Comparison of ENCODE assay signal across 25 mouse cellular contexts in the genomic region with DNA sequence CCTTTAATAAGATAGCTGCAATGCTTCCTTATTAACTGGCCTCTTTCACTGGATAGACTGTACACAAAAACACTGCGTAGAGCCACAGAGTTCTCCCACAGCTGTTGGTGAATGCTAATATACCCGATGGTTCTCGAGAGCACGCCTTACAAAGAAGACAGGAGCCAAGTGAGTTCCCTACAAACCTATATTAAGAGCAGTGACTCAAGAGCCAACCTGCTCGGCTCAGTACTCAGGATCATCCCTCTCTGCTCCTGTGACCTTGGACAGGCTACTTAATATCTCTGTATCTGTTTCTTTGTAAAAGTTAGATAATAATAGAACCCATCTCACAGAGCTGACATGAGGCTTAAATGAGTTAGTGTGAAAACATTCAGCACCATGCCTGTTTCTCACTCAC.
"Had no signal": no experiment of that assay in that cellular context is flagged by ENCODE, and none has a peak within 500 bp of the region (broad histone marks: within the 10 kb centered on the region; RNA-seq: fewer than 3 reads in every experiment).

No protein-coding gene starts in this region.

- H3K4me3 ChIP-seq: heart, embryonic 10.5 days; heart, embryonic 13.5 days; heart, embryonic 15.5 days; hindbrain, embryonic 13.5 days; hindbrain, embryonic 15.5 days; kidney, embryonic 15.5 days; limb, embryonic 13.5 days; limb, embryonic 15.5 days; liver, embryonic 12.5 days had no signal

- ATAC-seq: hindbrain, postnatal 0 days; intestine, embryonic 16.5 days; liver, embryonic 12.5 days had no signal

- H3K27me3 ChIP-seq: heart, embryonic 13.5 days; heart, embryonic 15.5 days; hindbrain, embryonic 13.5 days; hindbrain, embryonic 15.5 days; kidney, embryonic 15.5 days; limb, embryonic 13.5 days; limb, embryonic 15.5 days; liver, embryonic 12.5 days had no signal

- H3K27ac ChIP-seq: heart, embryonic 10.5 days; heart, embryonic 13.5 days; heart, embryonic 15.5 days; hindbrain, embryonic 13.5 days; hindbrain, embryonic 15.5 days; hindbrain, postnatal 0 days; kidney, embryonic 15.5 days; kidney, postnatal 0 days; limb, embryonic 13.5 days; limb, embryonic 15.5 days; liver, embryonic 12.5 days; liver, embryonic 14.5 days had no signal

- H3K4me2 ChIP-seq: heart, embryonic 13.5 days; heart, embryonic 15.5 days; hindbrain, embryonic 13.5 days; hindbrain, embryonic 15.5 days; kidney, embryonic 15.5 days; limb, embryonic 13.5 days; limb, embryonic 15.5 days; liver, embryonic 12.5 days had no signal

- H3K9ac ChIP-seq: heart, embryonic 13.5 days; heart, embryonic 15.5 days; hindbrain, embryonic 13.5 days; hindbrain, embryonic 15.5 days; kidney, embryonic 15.5 days; limb, embryonic 13.5 days; limb, embryonic 15.5 days; liver, embryonic 12.5 days; liver, embryonic 14.5 days had no signal

- H3K9me3 ChIP-seq: heart, embryonic 10.5 days; heart, embryonic 13.5 days; heart, embryonic 15.5 days; hindbrain, embryonic 13.5 days; hindbrain, embryonic 15.5 days; kidney, embryonic 15.5 days; limb, embryonic 13.5 days; limb, embryonic 15.5 days; liver, embryonic 12.5 days had no signal

- DNase-seq: gastrocnemius, postnatal 25 days; heart, adult 18-20 months; heart, postnatal 14 days; heart, postnatal 36 days; kidney, adult 11 months; kidney, adult 2 months; kidney, adult 9 months; kidney, postnatal 14 days; kidney, postnatal 36 days; layer of hippocampus, adult 9-11 months; layer of hippocampus, postnatal 36 days; left cerebral cortex, postnatal 4 days had no signal

- H3K4me1 ChIP-seq: heart, embryonic 10.5 days; heart, embryonic 13.5 days; heart, embryonic 15.5 days; hindbrain, embryonic 13.5 days; hindbrain, embryonic 15.5 days; kidney, embryonic 15.5 days; limb, embryonic 13.5 days; limb, embryonic 15.5 days had no signal
